Mouse (Mus musculus) spleen, postnatal 4 days (tissue): ENCODE data around the gene Hacd2.
A peak's percentile ranks its signal among the peaks of the same experiment; 100 is the strongest.

Source experiments
- DNase-seq, 2 experiments: peaks; one replicate each; pipeline ENCODE4 v3.0.0; 2022; ENCODE audit warnings: low spot score in 2 of 2

The Hacd2 gene

DNA sequence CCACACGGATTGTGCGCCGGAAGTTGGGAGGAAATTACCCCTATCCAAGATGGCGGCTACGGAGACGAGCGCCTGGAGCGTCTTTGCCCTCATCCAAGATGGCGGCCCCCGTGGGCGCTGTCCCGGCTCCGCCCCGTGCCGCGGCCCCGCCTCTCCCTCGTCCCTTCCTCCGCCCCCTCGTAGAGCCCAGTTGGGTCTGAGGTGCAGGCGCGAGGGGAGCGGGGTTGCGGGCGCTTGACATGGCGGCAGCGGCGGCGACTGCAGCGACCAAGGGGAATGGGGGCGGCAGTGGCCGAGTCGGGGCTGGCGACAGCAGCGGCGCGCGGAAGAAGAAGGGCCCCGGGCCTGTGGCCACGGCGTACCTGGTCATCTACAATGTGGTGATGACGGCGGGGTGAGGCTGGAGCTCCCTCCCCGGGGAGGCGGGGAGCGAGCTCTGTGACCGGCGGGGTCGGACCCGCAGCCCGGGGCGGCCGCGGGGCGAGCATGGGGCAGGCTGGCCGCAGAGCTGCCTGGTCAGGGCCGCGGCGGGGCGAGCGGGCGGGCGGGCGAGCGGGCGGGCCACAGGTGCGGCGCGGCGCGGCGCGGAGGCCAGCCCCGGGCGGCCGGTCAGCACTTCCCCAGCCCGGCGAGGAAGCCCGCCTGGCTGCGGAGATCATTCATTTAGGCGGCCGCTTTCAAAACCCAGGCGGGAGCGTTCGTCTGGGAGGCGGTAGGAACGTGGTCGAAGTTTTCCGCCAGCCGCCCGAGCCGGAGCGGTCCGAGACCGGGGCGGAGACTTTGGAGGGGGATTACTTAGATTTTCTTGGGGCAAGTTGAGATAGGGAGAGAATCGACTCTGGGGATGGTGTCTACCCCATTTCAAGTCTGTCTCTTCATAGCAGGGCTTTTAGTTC is at the start of gene Hacd2:
TSS of gene Hacd2 (plus strand) at position 187 of the 896 bp plus-strand sequence.
- DNase-seq = peak; percentile 94 to 96

DNA sequence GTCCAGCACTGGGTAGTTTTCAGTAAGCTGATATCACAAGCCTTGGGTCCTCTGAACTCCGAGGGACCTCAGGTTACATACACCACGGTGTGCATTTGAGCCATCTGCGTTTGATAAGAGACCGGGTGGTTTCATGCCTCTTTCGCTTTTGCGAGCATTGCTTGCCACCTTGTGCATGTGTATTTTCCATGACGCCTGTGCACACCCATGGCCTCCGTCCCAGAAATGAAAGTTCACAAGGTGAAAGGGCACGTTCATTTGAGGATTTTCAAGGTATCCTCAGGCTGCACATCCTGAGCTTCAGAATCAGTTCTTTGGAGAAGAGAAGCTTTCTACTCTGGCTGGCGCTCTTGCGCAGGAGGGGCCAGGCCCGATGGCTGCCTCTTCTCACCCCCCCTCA is 49.8 kb upstream of the Hacd2 start:
- no peak for DNase-seq

DNA sequence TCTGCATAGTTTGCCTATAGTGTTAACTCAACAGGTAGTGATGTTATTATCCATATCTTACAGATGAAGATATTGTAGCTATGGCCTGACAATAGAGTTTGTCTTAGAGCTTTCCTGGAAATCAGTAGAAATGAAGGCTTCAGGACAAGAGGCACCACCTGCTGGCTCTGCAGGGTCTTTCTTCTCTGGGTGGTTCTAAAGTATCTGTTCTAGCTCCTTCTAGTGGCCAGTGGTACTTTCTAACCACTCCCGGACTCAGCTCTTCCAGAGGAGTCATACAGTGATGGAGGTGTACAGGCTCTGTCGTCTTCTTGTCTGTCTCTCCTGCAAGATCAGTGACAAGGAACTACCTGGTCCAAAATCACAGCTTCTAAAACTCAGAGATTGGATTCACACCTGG is 46.7 kb upstream of the Hacd2 start:
- no peak for DNase-seq

DNA sequence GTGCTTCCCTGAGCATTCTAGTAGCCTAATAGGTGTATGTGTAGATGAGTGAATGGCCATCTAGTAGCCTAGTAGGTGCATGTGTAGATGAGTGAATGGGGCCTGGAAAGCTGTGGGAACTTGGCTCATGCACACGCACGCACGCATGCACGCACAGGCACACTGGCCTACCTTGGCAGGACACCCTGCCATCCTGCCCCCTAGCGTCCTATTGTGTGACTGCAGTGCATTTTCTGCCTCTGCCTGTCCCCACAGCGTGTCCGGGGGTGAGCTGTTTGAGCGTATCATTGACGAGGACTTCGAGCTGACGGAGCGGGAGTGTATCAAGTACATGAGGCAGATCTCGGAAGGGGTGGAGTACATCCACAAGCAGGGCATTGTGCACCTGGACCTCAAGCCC is 45.6 kb upstream of the Hacd2 start:
- no peak for DNase-seq

DNA sequence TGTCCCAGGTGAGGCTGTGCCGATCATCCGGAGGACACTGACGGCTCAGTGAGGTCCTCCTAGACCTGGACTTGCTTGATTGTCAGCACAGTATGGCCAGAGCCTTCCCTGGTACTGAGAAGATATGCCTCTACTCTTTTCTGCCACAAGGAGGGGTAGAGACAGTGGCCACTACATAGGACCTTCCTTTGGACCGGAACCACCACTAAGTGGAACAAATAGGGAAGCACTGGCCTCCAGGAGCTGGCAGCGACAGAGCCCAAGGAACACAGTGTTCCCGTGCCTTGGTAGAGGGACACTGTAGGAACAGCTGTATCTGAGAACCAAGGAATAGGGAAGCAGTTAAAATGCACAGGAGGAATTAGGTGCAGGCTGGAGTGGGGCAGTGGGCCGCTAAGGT is 44.2 kb upstream of the Hacd2 start:
- no peak for DNase-seq

DNA sequence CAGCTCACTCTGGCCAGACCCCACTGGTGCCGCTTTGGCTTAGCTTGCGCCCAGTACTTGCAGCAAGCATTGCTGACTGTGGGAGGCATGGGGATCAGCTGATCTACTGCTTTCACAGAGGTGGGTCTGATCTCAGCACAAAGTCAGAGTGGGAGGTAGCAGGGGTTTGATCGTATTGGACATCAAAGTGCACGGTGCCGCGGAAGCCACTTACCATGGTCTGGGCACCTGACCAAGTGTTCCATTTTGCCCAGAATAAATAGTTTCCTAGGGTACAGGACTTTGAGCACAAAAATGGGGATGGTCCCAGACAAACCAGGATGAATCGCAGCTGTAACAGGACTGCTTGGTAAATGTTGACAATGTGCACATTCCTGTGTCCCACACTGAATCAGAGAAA is 41.2 kb upstream of the Hacd2 start:
- DNase-seq = no peak

DNA sequence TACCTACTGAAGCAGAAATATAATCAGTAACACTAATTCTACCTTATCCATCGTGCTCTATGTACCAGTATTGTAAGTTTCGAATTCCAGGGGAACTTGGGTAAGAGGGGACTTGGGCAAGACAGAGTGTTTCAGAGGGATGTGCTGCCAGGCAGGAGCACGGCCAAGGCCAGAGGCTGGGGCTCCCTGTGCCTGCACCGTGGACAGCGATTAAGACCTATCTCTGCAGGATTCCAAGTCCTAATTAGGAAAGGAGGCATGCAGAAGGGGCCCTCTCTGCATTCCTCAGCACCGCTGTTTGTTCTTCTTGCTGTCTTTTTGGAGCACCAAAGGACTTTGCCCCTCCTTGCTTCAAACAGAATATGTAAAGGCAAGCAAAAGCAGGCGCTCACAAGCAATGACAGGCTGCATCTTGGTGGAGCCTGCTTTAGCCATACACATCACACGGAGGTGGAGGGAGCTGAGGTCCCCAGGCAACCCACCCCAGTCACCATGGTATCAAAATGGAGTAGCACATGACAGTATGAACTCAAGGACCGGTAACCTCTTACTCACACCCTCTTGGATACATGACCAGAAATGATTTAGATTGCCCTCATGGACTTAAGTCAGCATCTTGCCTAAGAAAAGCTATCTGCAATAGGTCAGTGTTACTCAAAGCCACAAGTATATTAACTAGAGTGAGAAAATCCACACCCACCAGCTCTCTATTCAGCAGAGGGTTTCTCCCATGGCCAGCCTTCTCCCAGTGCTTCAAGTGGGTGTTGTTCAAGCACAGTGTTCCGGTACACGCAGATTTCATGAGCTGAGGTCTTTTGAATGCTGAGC is 37.8 kb upstream of the Hacd2 start:
- DNase-seq = no peak

DNA sequence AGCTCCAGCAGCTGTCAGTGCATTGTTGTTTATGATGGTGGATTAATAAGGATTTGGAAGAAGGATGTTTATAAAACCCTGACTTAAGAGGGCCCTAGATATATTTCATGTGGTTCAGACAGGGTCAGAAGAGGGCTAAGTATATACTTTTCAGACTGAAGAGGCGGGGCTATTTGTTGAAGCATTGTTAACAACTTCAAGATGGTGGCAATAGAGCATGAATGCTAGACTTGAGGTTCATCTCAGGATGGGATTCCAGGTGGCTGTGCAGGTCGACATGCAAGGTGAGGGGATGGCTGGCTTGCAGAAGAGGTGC is 37.2 kb upstream of the Hacd2 start:
- DNase-seq = no peak

DNA sequence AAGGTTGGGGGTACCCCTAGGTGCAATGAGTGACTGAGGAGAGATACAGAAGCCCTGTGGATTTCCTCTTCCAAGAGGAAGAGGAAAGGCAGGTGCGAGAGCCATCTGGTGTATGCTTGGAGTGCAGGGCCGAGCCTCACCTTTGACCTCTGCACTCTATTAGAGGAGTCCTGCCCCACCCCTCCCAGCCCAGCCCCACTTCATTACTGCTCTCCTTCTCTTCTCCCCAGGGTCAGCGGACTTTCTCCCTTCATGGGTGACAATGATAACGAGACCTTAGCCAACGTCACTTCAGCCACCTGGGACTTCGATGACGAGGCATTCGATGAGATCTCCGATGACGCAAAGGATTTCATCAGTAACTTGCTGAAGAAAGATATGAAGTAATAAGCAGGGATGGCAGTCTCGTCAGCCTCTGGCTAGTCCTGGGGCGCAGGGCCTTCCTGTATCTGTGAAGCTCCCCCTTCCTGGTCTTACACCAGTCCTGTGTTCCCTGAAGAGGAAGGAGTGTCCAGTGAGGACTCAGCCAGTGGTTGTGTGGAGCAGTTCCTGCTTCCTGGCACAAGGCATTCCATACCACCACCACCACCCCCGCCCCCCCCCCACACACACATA is 35.9 kb upstream of the Hacd2 start:
- DNase-seq = no peak

DNA sequence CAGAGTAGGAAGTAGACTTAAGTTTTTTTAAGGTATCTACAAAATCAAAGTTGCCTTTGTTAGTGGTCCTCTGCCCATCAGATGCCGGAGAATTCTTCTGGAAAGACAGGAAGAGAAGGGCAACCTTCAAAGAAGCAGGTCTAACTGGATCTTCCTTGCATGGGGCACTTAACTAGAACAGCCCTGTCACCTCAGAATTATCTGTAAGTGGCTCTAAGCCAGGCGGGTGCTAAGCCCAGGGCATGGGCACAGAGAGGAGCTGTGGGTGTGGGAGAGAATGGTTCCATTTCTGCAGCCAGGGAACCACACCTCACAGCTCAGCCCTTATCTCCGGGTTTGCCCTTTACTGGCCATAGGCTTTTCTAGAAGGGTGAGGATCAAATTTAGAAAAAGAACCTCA is 30.9 kb upstream of the Hacd2 start:
- no peak for DNase-seq

DNA sequence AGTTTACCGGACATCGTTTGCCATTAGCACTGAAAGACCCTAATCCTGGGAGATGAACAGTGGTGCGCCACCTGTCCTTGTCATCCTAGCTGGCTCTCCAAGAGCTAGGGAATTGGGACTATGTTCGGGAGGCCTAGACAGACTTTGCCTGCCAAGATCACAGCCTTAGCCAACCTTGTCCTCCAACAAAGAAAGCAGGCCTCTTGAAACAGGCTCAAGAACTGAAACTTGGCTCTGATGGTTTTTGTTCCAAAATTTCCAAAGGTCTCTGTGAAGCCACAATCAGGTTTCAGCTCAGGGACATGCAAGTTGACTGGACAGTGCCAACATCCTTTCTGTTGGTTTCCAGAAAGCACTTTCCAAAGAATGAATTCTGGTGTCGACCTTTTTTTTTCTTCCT is 29.4 kb upstream of the Hacd2 start:
- DNase-seq = no peak

DNA sequence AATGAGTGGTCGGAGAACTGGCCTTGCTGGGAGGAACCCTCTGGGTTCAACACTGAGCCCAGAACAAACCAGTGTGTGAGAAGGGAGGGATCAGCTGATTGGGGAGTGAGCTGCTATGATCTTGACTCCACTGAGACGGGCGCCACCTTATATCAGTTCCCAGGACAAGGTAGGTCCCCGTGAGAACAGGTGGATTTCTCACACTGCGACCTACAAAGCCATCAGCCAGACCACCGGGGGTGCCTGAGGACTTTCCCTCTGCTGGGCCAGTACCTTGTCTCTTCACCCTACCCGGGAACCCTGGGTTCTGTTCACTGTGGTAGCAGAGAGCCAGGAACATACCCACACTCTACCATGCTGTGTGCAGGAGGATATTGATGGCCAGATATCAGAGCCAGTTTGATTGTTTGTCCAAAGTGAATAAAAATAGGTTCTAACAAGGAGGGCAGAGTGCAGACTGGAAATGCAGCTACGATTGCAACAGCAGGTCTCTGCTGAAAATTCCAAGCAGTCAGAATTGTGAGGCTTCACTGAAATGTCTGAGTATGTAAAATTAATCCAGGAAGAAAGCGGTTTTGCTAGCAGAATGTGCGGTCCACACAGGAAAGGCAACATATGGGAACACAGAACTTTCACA is 28.4 kb upstream of the Hacd2 start:
- no peak for DNase-seq

DNA sequence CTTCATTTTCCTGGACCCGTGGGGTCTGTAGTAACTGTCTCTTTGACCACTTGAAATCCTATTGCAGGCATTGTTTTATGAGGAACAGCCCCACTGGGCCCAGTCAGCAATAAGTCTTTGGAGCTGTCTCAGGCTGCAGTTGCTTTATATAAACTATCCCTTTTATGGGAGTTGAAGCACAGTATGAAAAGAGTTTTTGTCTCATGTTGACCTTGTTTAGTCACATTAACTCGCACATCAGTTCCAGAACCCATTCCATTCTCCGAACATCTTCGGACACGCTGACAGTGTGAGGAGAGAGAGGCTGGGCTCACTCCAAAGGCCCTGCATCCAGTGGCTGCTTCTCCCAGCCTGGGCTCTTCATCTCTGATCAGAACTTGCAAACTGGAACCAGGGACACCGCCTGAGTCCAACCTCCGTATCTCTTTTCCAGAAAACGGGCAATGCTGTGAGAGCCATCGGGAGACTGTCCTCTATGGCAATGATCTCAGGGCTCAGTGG is 27.5 kb upstream of the Hacd2 start:
- DNase-seq = no peak

DNA sequence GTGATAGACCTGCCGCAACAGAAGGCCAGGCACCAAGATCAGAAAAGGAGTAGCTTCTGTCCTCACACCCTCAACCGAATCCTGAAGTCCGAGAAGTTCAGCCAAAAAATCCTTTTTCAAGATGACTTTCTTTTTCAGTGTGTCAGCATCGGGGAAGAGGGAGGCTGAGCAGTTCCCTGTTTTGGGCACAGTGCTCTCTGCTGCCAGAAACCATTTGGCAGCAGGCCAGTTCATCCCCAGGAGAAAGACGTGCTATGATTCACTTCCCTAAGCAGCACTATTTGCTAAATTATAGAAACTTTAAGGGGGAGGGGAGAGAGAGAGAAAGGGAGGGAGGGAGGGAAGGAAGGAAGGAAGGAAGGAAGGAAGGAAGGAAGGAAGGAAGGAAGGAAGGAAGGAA is 26.1 kb upstream of the Hacd2 start:
- no peak for DNase-seq

DNA sequence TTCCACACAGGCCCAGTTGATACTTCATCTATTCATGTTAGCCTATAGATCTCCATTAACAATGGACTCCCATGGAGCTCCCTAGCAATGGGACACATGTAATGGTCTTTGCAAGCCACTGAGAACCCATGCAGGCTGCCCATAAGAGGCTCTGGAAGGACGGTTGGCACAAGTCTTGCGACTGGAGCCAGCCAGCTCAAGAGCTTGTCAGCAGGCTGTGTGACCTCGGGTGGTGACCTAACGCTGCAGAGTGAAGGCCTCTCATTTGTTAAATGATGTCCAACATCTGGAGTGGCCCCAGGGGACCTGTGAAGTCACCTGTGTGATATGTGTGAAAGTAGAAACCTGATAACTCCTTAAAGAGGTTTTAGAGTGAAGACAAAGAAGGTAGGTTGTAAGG is 25.2 kb upstream of the Hacd2 start:
- DNase-seq = no peak

DNA sequence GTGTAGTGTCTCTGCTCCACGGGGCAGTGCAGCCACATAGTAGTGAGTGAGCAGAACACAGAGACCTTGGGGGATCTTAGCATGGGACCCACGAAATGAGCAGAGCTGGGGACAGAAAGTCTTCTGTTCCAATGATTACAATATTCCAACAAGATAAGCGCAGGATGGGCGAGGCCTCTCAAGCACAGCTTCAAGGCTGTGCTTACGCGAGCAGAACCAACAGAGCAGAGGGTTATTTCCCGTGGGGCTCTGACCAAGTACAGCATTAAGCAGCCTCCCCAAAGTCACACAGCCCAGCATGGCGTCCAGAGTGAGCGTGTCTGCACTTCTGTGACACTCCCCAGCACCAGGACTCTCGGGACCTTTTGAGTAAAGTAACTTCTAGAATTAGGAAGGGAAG is 24.7 kb upstream of the Hacd2 start:
- no peak for DNase-seq

DNA sequence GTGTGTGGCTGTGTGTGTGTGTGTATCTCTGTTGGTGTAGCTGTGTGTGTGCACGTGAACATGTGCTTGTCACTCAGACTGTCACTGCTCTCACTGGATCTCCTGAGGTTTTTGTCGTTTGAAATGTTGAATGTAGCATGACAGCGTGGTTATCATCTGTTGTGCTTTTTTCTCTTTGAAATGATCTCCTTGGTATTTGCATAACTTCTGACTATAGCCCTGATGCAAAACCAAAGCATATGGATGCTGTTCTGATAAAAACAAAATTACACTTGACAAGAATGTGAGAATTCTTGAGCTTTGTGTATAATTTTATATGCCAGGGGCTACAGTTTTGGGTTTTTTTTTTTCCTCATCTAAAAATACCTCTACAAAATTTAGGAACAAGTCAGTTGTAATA is 23.2 kb upstream of the Hacd2 start:
- no peak for DNase-seq

DNA sequence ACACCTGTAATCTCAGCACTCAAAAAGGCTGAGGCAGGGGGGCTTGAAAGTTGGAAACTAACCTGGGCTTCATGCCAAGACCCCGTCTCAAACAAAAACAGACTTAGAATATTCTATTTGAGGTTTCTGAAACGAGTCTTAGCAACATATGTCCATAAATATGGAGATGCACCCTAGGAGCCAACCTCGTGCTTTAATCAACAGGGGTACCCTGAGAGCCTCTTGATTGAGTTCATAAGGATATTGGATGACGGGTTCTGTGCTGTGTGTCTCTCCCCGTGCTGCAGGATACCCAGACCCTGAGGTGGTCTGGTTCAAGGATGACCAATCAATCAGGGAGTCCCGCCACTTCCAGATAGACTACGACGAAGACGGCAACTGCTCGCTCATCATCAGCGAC is 22.2 kb upstream of the Hacd2 start:
- no peak for DNase-seq

DNA sequence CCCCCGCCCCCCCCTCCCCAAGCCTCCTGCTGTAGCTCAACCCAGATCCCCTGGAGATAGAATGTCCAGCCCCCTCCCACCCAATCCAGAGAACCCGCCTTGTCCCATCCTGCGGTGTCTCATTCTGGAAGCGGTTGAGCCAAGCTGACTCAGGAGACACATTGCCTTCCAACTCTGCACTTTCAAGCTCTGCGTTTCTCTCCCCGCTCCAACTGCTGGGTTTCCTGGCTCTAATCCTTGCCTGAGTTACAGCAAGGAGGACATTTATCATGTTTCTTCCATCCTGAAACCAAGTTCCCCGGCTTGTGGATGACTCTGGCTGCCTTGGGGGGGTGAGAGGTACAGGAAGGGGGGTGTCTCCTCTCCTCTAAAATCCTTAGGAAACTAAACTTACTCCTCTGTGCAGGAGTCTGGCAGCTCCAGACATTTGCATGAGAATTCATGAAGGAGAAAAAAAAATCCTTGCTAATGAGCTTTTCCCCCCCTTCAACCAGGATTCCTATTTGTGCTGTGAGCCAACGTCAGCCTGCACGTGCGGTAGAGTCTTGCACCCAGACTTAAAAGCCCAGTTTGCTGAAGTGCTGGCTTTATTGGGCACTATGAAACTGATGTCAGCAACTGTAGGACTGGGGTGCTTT is 21.2 kb upstream of the Hacd2 start:
- no peak for DNase-seq

DNA sequence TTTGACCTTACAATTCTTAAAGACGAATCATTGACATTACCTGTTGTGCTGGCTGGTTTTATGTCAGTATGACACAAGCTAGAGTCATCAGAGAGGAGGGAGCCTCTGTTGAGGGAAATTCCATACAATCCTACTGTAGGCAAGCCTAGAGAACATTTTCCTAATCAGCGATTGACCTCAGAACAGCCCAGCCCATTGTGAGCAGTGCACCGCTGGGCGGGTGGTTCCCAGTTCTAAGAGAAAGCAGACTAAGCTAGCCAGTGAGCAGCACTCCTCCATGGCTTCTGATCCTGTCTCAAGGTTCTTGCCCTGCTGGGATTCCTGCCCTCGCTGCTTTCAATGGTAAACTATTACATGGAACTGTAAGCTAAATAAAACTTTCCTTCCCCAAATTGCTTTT is 17.9 kb upstream of the Hacd2 start:
- no peak for DNase-seq

DNA sequence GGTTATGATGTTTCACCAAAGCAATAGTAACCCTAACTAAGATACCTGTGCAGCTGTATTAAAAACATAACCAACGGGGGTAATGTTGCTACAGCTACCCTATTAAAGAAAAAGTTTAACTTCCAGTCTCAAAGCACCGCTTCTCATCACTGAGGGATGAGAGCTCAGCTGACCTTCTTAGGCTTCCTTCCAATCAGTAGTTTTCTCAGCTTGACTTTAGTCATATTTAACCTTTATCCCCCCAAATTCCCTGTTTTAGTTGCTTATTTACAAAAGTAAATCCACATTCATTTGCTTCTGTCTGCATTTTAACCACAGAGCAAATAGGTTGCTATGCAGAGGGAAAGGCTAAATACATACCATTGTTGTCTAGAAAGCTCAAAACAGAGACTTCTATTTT is 17.5 kb upstream of the Hacd2 start:
- no peak for DNase-seq

DNA sequence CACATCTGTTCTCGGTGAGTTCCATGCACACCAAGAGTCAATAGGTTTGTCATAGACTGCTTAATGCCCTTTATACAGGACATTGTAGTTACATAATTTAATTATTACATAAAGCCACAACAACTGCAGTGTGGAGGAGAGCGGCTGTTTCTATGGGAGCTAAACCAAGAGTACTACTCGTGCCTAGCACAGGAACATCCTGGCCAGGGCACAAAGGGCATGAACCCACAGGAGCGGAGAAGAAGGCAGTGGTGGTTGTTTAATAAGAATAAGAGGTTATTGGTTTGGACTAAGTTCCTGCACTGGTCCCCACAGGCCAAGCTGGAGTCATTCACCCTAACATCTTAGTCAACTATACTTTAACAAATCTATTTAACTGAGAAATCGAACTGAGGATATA is 16.0 kb upstream of the Hacd2 start:
- no peak for DNase-seq
